Mouse (Mus musculus): ENCODE data around the gene Phf23.

- TF ChIP-seq CTCF (IDR thresholded peaks at IDR 0.05; ENCODE audit: extremely low read depth, insufficient read depth, insufficient read length, insufficient replicate concordance) (no peak), POLR2A (IDR thresholded peaks at IDR 0.05; ENCODE audit: low read depth, low read length) (no peak)
Measured at GRCm38 (mm10) chr11:69992396-69992795, 3.2 kb upstream of the Phf23 start.
